Mouse (Mus musculus) kidney, embryonic 16.5 days (tissue): ENCODE measurements around the gene Maml2. TPM values are rescaled to one million over a fixed set of nuclear protein-coding genes. Genes with fewer than 3 reads are reported as not detected.

Experiments
- ATAC-seq: fragments of 200-750 bp; cut with Nextera tagmentation; 2 replicates; pipeline ENCODE4 v1.8.0; 2017; ENCODE audit warnings: moderate TSS enrichment; ENCODE audit not compliant: low FRiP score, low TSS enrichment
- H3K27ac ChIP-seq: fragments of 300-500 bp; sonication (generic); 2 replicates; pipeline ENCODE4 v1.5.1; 2014; ENCODE audit warnings: low read length
- H3K27me3 ChIP-seq: fragments of 300-500 bp; sonication (generic); 2 replicates; pipeline ENCODE4 v1.6.1; 2014; ENCODE audit warnings: low read length, control low read depth, mixed read lengths; ENCODE audit not compliant: insufficient read depth
- H3K36me3 ChIP-seq: fragments of 300-500 bp; sonication (generic); 2 replicates; pipeline ENCODE4 v1.6.1; 2014; ENCODE audit warnings: low read length, control low read depth, mixed read lengths; ENCODE audit not compliant: insufficient read depth
- H3K4me1 ChIP-seq: fragments of 300-500 bp; sonication (generic); 2 replicates; pipeline ENCODE4 v1.6.1; 2014; ENCODE audit warnings: low read length, control low read depth, mixed read lengths; ENCODE audit not compliant: insufficient read depth
- H3K4me2 ChIP-seq: fragments of 300-500 bp; sonication (generic); replicated peaks from 2 replicates; pipeline ENCODE4 v1.6.1; 2014; ENCODE audit warnings: low read depth, low read length
- H3K4me3 ChIP-seq: fragments of 300-500 bp; sonication (generic); 2 replicates; pipeline ENCODE4 v1.5.1; 2014; ENCODE audit warnings: mild to moderate bottlenecking, low read length
- H3K9ac ChIP-seq: fragments of 300-500 bp; sonication (generic); replicated peaks from 2 replicates; pipeline ENCODE4 v1.6.1; 2014; ENCODE audit warnings: low read length
- H3K9me3 ChIP-seq: fragments of 300-500 bp; sonication (generic); 2 replicates; pipeline ENCODE4 v1.6.1; 2016; ENCODE audit warnings: low read length, control low read depth
- WGBS: fragments of 180-500 bp; shearing (Covaris S2); extraction: QIAGEN DNeasy Blood & Tissue Kit; methylation state at CpG from one replicate; pipeline ENCODE4 v1.1.7; 2014; 5-methylcytosine and 5-hydroxymethylcytosine counted together
- polyA plus RNA-seq: library from polyadenylated mRNA; unstranded; fragments of >200 nt; fragmentation: Nextera tagmentation; extraction: Ambion mirVana; gene quantifications from 2 replicates; pipeline ENCODE4 v1.2.1, GENCODE M21; 2015

Gene Maml2
- polyA plus RNA-seq, 1 experiment from 2014 or later: 10.0 TPM

DNA sequence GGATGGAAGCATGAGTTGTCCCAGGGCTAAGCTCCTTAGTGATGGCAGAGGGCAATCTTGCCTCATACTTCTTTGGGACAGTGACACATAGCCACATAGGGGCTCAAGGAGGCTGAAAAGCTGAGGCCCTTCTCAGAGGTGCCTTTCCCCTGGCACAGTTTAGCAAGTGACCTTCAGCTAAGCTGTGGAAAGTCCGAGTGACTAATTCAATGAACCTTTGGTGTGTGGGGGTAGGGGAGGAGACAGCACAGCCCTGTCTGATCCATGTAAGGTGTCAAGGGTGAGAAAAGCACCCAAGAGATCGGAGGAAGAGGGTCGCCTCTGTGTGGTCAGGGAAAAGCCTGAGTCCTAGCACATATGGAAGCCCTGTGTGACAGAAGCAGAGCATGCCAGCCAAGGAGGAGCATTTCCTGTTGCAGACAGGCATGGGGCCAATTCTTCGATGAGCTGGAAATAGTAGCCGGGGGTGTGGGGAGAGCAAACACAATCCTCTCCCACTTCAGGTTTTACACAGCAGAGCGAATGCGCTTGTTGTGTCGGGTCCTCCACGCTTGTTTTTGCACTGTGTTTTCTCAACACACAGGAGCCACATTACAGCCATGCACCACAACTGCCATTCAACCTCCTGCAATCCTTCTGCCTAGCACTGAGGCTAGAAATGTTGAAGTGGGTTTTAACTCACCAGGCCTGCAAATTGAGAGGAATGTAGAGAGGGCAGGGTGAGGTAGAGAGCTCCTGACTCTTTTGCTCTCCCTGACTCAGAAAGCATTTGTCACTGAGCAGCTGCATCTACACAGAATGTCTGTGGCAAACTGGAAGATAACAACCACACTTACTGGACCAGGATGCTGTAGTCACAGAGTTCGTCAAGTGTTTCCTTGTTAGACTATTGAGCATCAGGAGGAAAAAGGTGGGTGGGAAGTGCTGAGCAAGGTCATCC lies 266.0 kb downstream of the Maml2 start:
- no peak overlapping the region for H3K4me3 ChIP-seq
- peaks cover 33% of the 10 kb centered on the region for H3K4me1 ChIP-seq
- peak overlapping the region; percentile 71 for H3K27ac ChIP-seq
- H3K36me3 ChIP-seq: no peaks in the 10 kb centered on the region
- no peaks in the 10 kb centered on the region for H3K27me3 ChIP-seq
- 38% methylated on average over 10 of the region's 10 CpGs for WGBS
- ATAC-seq: peak; percentile 35; the same call in 1 of the 2 replicates
- H3K4me2 ChIP-seq: no peak overlapping the region
- H3K9me3 ChIP-seq: no peaks in the 10 kb centered on the region
- H3K9ac ChIP-seq: no peak overlapping the region; the same call in 1 of the 2 replicates

DNA sequence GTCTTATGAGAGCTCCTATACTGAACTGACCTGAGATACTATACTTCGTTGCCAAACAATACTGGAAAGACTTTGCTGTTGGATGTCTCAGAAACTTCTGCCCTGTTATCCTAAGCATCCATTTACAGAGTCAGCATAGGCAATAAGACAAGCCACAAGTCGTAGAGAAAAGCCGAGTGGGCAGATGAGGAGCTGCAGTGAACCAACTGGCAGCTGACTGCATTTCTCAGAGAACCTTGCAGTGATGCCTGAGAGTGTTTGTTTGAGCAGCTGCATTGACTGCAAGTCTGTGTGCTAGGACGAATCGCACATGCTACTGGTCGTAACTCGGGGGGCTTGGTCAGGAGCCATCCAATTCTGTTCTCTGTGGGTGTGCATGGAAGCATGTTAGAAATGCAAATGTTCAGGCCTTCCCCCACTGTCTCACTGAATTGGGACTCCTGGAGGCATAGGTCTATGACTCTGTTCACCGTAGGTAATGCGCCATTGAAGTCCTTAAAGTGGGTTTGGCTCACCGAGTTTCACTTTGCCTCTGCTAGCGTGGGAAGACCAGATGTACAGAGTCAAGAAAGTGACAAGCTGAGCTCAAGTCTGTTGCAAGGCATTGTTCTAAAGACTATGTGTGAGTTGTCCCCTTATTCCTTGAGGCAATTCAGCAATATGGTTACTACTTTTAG lies 267.7 kb downstream of the Maml2 start:
- no peak for ATAC-seq
- Histone ChIP-seq H3K4me1 (peaks cover 23% of the 10 kb centered on the region), H3K36me3 (no peaks in the 10 kb centered on the region), H3K4me2 (no peak overlapping the region), H3K27ac (no peak overlapping the region), H3K27me3 (no peaks in the 10 kb centered on the region), H3K4me3 (no peak overlapping the region), H3K9me3 (no peaks in the 10 kb centered on the region), H3K9ac (no peak overlapping the region)
- 64% methylated on average over 11 of the region's 11 CpGs for WGBS

DNA sequence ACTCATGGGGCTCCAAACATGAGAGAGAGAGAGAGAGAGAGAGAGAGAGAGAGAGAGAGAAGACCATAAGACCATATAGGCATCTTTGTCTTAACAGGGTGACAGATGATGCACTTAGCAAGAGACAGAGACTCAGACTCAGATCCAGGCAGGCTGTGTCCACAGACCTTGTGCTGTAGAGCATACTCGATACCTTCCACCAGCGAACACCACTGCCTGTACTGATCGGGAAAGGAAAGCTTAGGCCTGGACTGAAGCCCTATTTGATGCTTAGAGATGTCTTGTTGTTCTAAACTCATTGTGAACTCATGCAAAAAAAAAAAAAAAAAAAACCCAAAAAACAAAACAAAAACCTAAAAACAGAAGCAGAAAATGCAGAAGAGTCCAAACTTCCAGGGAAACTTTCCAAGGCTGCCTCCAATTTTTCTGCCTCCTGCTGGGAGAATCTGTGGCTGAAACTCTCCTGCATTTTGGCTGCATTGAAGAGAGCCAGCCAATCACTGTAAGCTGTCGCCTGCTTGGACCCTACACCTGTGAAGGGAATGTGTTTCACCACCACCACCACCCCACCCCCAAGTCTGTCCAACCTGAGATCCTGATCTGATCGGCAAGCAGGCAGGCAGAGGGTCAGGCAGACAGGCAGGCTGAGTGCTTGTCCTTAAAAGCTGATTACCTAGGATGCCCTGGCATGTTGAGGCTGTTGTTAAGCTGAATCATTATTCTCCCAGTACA lies 268.6 kb downstream of the Maml2 start:
- no peaks in the 10 kb centered on the region for H3K36me3 ChIP-seq
- no peaks in the 10 kb centered on the region for H3K9me3 ChIP-seq
- WGBS: 77% methylated on average over 5 of the region's 5 CpGs
- no peak overlapping the region for H3K27ac ChIP-seq
- ATAC-seq: no peak
- peaks cover 23% of the 10 kb centered on the region for H3K4me1 ChIP-seq
- H3K9ac ChIP-seq: no peak overlapping the region
- no peaks in the 10 kb centered on the region for H3K27me3 ChIP-seq
- no peak overlapping the region for H3K4me2 ChIP-seq
- H3K4me3 ChIP-seq: no peak overlapping the region

DNA sequence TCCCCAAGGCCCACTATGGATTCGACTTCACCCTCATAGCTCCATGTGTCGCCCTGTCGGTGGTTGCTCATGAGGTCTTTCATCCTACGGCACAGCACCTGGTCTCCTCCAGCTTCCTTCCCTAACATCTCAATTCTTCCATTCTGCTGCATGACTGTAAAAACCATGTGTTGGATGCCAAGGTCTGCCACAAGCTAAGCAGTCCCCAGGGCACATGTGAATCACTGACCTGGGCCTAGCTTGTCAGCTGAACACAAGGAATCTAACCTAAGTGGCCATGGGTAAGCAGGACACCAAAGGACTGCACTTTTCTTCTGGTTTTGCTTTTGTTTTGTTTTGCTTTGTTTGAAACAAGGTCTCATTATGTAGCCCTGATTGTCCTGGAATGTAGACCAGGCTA lies 271.3 kb downstream of the Maml2 start:
- H3K27ac ChIP-seq: no peak overlapping the region
- H3K4me3 ChIP-seq: no peak overlapping the region
- no peak overlapping the region for H3K4me2 ChIP-seq
- H3K9me3 ChIP-seq: peaks cover 3% of the 10 kb centered on the region; the same call in 1 of the 2 replicates
- peaks cover 12% of the 10 kb centered on the region for H3K4me1 ChIP-seq
- H3K27me3 ChIP-seq: no peaks in the 10 kb centered on the region
- ATAC-seq: no peak
- no peak overlapping the region for H3K9ac ChIP-seq
- H3K36me3 ChIP-seq: no peaks in the 10 kb centered on the region
- WGBS: 91% methylated on average over 4 of the region's 4 CpGs

DNA sequence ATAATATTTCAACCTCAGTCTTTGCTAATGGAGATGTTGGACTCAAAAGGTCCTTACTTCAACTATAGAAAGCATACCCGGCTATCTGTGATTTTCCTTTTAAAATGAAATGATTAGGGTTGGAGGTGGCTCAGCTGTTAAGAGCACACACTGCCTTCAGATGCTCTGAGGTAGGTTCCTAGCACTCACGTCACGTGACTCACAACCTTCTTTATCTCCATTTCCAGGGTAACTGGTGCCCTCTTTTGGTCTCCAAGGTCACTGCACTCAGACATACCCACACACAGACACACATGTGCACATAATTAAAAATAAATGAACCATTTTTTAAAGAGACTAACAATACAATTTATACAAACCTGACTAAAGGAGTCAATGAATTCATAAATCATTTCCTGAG lies 275.1 kb downstream of the Maml2 start:
- peaks cover 3% of the 10 kb centered on the region; the same call in 1 of the 2 replicates for H3K9me3 ChIP-seq
- 89% methylated on average over 3 of the region's 3 CpGs for WGBS

DNA sequence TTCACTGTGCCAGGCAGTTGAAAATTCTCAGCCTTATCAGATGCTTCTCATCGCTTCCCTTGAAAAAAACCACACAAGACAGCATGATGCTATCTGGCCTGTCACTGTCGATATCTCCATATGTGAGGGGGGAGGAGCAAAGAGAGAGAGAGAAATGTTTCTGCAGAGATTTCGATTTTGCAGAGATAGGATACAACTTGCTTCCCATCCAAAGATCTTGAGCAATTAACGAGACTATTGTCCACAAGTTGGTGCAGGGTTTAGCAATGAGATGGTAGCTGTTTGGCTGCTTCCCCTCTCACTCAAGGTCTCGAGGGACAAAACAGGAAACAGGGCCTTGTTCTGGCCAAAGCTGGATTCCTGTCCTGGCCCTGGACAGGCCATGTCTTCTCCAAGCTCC lies 276.3 kb downstream of the Maml2 start:
- H3K4me2 ChIP-seq: no peak overlapping the region
- 0 out of 2 replicates have a peak, but pooled peaks have one; percentile 42 for ATAC-seq
- H3K27me3 ChIP-seq: no peaks in the 10 kb centered on the region
- WGBS: 67% methylated on average over 5 of the region's 5 CpGs
- 0 out of 2 replicates have a peak, but pooled peaks cover 6% of the 10 kb centered on the region for H3K4me1 ChIP-seq
- H3K27ac ChIP-seq: peak overlapping the region; percentile 50
- H3K9me3 ChIP-seq: peaks cover 3% of the 10 kb centered on the region; the same call in 1 of the 2 replicates
- H3K9ac ChIP-seq: no peak overlapping the region
- H3K4me3 ChIP-seq: no peak overlapping the region
- no peaks in the 10 kb centered on the region for H3K36me3 ChIP-seq

More for the DNA sequence above, 275.1 kb downstream of the Maml2 start:
- Histone ChIP-seq H3K27me3 (no peaks in the 10 kb centered on the region), H3K9ac (no peak overlapping the region), H3K27ac (no peak overlapping the region), H3K36me3 (no peaks in the 10 kb centered on the region), H3K4me3 (no peak overlapping the region), H3K4me2 (no peak overlapping the region), H3K4me1 (0 out of 2 replicates have a peak, but pooled peaks cover 6% of the 10 kb centered on the region)
- no peak for ATAC-seq

DNA sequence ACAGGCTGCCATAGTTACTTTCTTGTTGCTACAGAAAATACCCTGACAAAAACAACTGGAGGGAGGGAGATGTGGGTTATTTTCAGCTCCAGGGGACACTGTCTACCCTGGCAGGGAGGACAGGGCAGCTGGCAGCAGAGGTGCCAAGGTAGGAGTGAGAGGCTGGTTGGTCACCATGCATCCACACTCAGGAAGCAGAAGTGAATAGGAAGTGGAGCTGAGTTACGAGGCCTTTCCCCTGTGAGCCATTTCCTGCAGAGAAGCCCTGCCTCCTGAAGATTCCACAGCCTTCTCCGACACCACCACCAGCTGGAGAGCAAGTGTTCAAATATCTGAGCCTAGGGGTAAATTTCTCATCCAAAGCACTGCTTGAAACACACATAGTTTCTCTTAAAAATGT lies 277.2 kb downstream of the Maml2 start:
- H3K9me3 ChIP-seq: peaks cover 3% of the 10 kb centered on the region; the same call in 1 of the 2 replicates
- ATAC-seq: peak; percentile 54; the same call in 1 of the 2 replicates
- no peak overlapping the region for H3K4me3 ChIP-seq
- no peaks in the 10 kb centered on the region for H3K36me3 ChIP-seq
- H3K4me2 ChIP-seq: no peak overlapping the region
- H3K27ac ChIP-seq: peak overlapping the region; percentile 50; the same call in 1 of the 2 replicates
- H3K27me3 ChIP-seq: no peaks in the 10 kb centered on the region
- no peak overlapping the region for H3K9ac ChIP-seq
- H3K4me1 ChIP-seq: peaks cover 7% of the 10 kb centered on the region; the same call in 1 of the 2 replicates
- WGBS: 66% methylated on average over 2 of the region's 2 CpGs

DNA sequence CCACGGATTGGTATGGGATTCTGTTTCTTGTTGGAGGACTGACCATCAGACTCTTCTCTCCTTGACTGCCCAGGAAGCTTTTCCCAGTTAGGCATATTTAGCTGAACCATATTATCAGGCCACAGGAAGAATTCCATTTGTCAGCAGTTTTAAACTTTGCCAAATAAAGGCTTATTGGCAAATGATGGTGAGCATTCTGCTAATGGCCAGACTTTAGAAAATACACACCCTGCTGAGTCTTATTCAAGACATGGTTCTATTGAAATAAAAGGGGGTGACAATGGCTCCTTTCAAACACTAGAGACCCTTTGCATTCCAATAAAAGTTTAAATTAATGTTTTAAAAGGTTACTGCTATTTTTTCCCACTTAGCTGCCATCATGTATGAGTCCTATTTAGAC lies 279.4 kb downstream of the Maml2 start:
- peaks cover 10% of the 10 kb centered on the region; the same call in 1 of the 2 replicates for H3K4me1 ChIP-seq
- peaks cover 3% of the 10 kb centered on the region; the same call in 1 of the 2 replicates for H3K9me3 ChIP-seq
- 93% methylated on average over 1 of the region's 1 CpGs for WGBS
- H3K4me3 ChIP-seq: no peak overlapping the region
- H3K36me3 ChIP-seq: no peaks in the 10 kb centered on the region
- no peak overlapping the region for H3K4me2 ChIP-seq
- no peak overlapping the region for H3K9ac ChIP-seq
- ATAC-seq: no peak
- no peak overlapping the region for H3K27ac ChIP-seq
- no peaks in the 10 kb centered on the region for H3K27me3 ChIP-seq

DNA sequence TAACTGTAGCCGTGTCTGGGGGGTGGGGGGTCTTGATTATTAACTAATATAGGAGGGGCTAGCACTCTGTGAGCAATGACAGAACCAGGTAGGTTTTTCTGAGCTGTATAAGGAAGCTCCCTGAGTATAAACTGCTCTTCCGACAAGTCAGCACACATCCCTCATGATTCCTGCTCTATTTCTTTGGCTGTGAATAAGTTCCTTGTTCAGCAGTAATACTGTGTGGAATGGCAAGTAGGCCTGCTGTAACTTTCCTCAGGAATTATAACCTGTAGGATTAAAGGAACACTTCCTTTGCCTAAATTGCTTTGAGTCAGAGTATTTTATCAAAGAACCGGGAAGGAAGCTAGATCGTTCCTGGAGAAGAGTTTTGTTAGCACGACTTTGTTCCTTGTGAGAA lies 283.4 kb downstream of the Maml2 start:
- WGBS: 76% methylated on average over 5 of the region's 5 CpGs
- no peak overlapping the region for H3K4me2 ChIP-seq
- H3K9ac ChIP-seq: no peak overlapping the region
- no peak overlapping the region for H3K4me3 ChIP-seq
- H3K36me3 ChIP-seq: no peaks in the 10 kb centered on the region
- no peaks in the 10 kb centered on the region for H3K9me3 ChIP-seq
- ATAC-seq: no peak
- peaks cover 25% of the 10 kb centered on the region for H3K4me1 ChIP-seq
- no peaks in the 10 kb centered on the region for H3K27me3 ChIP-seq
- H3K27ac ChIP-seq: no peak overlapping the region
